Mouse (Mus musculus) midbrain, embryonic 11.5 days (tissue): ENCODE data around the gene Gm45716. TPM values are rescaled to one million over a fixed set of nuclear protein-coding genes. Genes with fewer than 3 reads are reported as not detected.

Source experiments
- ATAC-seq: fragments of 200-750 bp; cut with Nextera tagmentation; 2 replicates; pipeline ENCODE4 v1.8.0; 2017; ENCODE audit warnings: moderate TSS enrichment, moderate library complexity; ENCODE audit not compliant: low FRiP score
- DNase-seq: peaks from one replicate; pipeline ENCODE4 v3.0.0; 2015; ENCODE audit warnings: low spot score; ENCODE audit errors: missing footprints
- H3K27ac ChIP-seq: fragments of 300-500 bp; sonication (generic); 2 replicates; pipeline ENCODE4 v1.5.1; 2014; ENCODE audit warnings: low read depth, low read length
- H3K27me3 ChIP-seq: fragments of 300-500 bp; sonication (generic); 2 replicates; pipeline ENCODE4 v1.6.1; 2014; ENCODE audit warnings: mild to moderate bottlenecking, low read length, moderate library complexity, mixed read lengths; ENCODE audit not compliant: control insufficient read depth, insufficient read depth
- H3K36me3 ChIP-seq: fragments of 300-500 bp; sonication (generic); 2 replicates; pipeline ENCODE4 v1.6.1; 2014; ENCODE audit warnings: mild to moderate bottlenecking, low read length, moderate library complexity, mixed read lengths; ENCODE audit not compliant: control insufficient read depth, insufficient read depth
- H3K4me1 ChIP-seq: fragments of 300-500 bp; sonication (generic); 2 replicates; pipeline ENCODE4 v1.6.1; 2014; ENCODE audit warnings: low read length; ENCODE audit not compliant: control insufficient read depth, insufficient read depth
- H3K4me2 ChIP-seq: fragments of 300-500 bp; sonication (generic); 2 replicates; pipeline ENCODE4 v1.6.1; 2014; ENCODE audit warnings: mild to moderate bottlenecking, moderate library complexity
- H3K4me3 ChIP-seq: fragments of 300-500 bp; sonication (generic); 2 replicates; pipeline ENCODE4 v1.5.1; 2014; ENCODE audit warnings: low read depth, low read length
- H3K9ac ChIP-seq: fragments of 300-500 bp; sonication (generic); 2 replicates; pipeline ENCODE4 v1.6.1; 2014; ENCODE audit warnings: low read length
- H3K9me3 ChIP-seq: fragments of 300-500 bp; sonication (generic); 2 replicates; pipeline ENCODE4 v1.6.1; 2016; ENCODE audit warnings: low read length; ENCODE audit not compliant: control insufficient read depth
- WGBS: fragments of 180-500 bp; shearing (Covaris S2); extraction: QIAGEN DNeasy Blood & Tissue Kit; methylation state at CpG from one replicate; pipeline ENCODE4 v1.1.7; 2014; 5-methylcytosine and 5-hydroxymethylcytosine counted together
- polyA plus RNA-seq: library from polyadenylated mRNA; unstranded; fragments of >200 nt; fragmentation: Nextera tagmentation; extraction: Ambion mirVana; gene quantifications from 2 replicates; pipeline ENCODE4 v1.2.1, GENCODE M21; 2014

Gm45716 gene
- polyA plus RNA-seq, 1 experiment from 2014 or later = 19.3 TPM

GRCm38 (mm10) chr11:90195756-90196520 is 8.5 kb downstream of the Gm45716 start:
- ATAC-seq = no peak
- H3K4me3 ChIP-seq = no peak overlapping the region
- H3K9ac ChIP-seq = no peak overlapping the region
- H3K36me3 ChIP-seq = no peaks in the 10 kb centered on the region
- peaks cover 3% of the 10 kb centered on the region; the same call in 1 of the 2 replicates for H3K4me1 ChIP-seq
- H3K27ac ChIP-seq = no peak overlapping the region
- DNase-seq = peak; percentile 31
- no peaks in the 10 kb centered on the region for H3K9me3 ChIP-seq
- WGBS = 82% methylated on average over 11 of the region's 11 CpGs
- H3K4me2 ChIP-seq = no peak overlapping the region
- H3K27me3 ChIP-seq = no peaks in the 10 kb centered on the region

GRCm38 (mm10) chr11:90196521-90197215 is 9.2 kb downstream of the Gm45716 start:
- Histone ChIP-seq H3K36me3 (no peaks in the 10 kb centered on the region), H3K9ac (no peak overlapping the region), H3K4me3 (no peak overlapping the region), H3K4me2 (no peak overlapping the region), H3K27me3 (no peaks in the 10 kb centered on the region), H3K4me1 (peaks cover 3% of the 10 kb centered on the region; the same call in 1 of the 2 replicates), H3K27ac (no peak overlapping the region), H3K9me3 (no peaks in the 10 kb centered on the region)
- DNase-seq = peak; percentile 64
- no peak for ATAC-seq
- WGBS = 87% methylated on average over 12 of the region's 12 CpGs

- no peaks in the 10 kb centered on the region for H3K27me3 ChIP-seq
- ATAC-seq (0 out of 2 replicates have a peak, but pooled peaks have one; percentile 42), DNase-seq (peak; percentile 84)
- no peak overlapping the region for H3K4me3 ChIP-seq
- H3K4me1 ChIP-seq = peaks cover 3% of the 10 kb centered on the region; the same call in 1 of the 2 replicates
- 51% methylated on average over 5 of the region's 5 CpGs for WGBS
- no peaks in the 10 kb centered on the region for H3K36me3 ChIP-seq
- no peak overlapping the region for H3K27ac ChIP-seq
- H3K4me2 ChIP-seq = no peak overlapping the region
- no peak overlapping the region for H3K9ac ChIP-seq
- no peaks in the 10 kb centered on the region for H3K9me3 ChIP-seq
Measured at GRCm38 (mm10) chr11:90198048-90198447, 10.6 kb downstream of the Gm45716 start.

- Histone ChIP-seq H3K4me1 (peaks cover 3% of the 10 kb centered on the region; the same call in 1 of the 2 replicates), H3K27me3 (no peaks in the 10 kb centered on the region), H3K4me3 (no peak overlapping the region), H3K4me2 (no peak overlapping the region), H3K9ac (no peak overlapping the region), H3K9me3 (no peaks in the 10 kb centered on the region), H3K36me3 (no peaks in the 10 kb centered on the region), H3K27ac (no peak overlapping the region)
- DNase-seq (no peak), ATAC-seq (no peak)
- WGBS = 84% methylated on average over 2 of the region's 2 CpGs
Measured at GRCm38 (mm10) chr11:90200826-90201225, 13.3 kb downstream of the Gm45716 start.

GRCm38 (mm10) chr11:90214246-90214645 is 26.8 kb downstream of the Gm45716 start:
- WGBS = 50% methylated on average over 7 of the region's 7 CpGs
- Histone ChIP-seq H3K9me3 (no peaks in the 10 kb centered on the region), H3K27me3 (no peaks in the 10 kb centered on the region), H3K4me2 (no peak overlapping the region), H3K4me3 (no peak overlapping the region), H3K27ac (no peak overlapping the region), H3K9ac (no peak overlapping the region), H3K4me1 (no peaks in the 10 kb centered on the region), H3K36me3 (no peaks in the 10 kb centered on the region)
- DNase-seq (no peak), ATAC-seq (no peak)

- Histone ChIP-seq H3K27ac (no peak overlapping the region), H3K36me3 (no peaks in the 10 kb centered on the region)
- WGBS = 79% methylated on average over 6 of the region's 6 CpGs
Measured at GRCm38 (mm10) chr11:90220022-90220645, 32.7 kb downstream of the Gm45716 start.

GRCm38 (mm10) chr11:90220750-90221149 is 33.3 kb downstream of the Gm45716 start:
- Histone ChIP-seq H3K9me3 (no peaks in the 10 kb centered on the region), H3K27ac (no peak overlapping the region), H3K4me1 (no peaks in the 10 kb centered on the region), H3K36me3 (no peaks in the 10 kb centered on the region), H3K4me3 (no peak overlapping the region), H3K27me3 (no peaks in the 10 kb centered on the region), H3K4me2 (no peak overlapping the region), H3K9ac (no peak overlapping the region)
- DNase-seq (no peak), ATAC-seq (no peak)
- 45% methylated on average over 2 of the region's 2 CpGs for WGBS

More at GRCm38 (mm10) chr11:90220022-90220645, 32.7 kb downstream of the Gm45716 start:
- H3K4me3 ChIP-seq = no peak overlapping the region
- H3K9me3 ChIP-seq = no peaks in the 10 kb centered on the region
- H3K4me2 ChIP-seq = no peak overlapping the region
- no peaks in the 10 kb centered on the region for H3K27me3 ChIP-seq
- ATAC-seq (no peak), DNase-seq (no peak)
- H3K4me1 ChIP-seq = no peaks in the 10 kb centered on the region
- H3K9ac ChIP-seq = no peak overlapping the region

- no peak for DNase-seq
- H3K4me3 ChIP-seq = no peak overlapping the region
- H3K9me3 ChIP-seq = no peaks in the 10 kb centered on the region
- no peaks in the 10 kb centered on the region for H3K36me3 ChIP-seq
- H3K4me1 ChIP-seq = no peaks in the 10 kb centered on the region; the same call in 1 of the 2 replicates
- 79% methylated on average over 11 of the region's 11 CpGs for WGBS
- ATAC-seq = no peak
- H3K27me3 ChIP-seq = no peaks in the 10 kb centered on the region
- no peak overlapping the region for H3K9ac ChIP-seq
- no peak overlapping the region for H3K27ac ChIP-seq
- H3K4me2 ChIP-seq = no peak overlapping the region
Measured at GRCm38 (mm10) chr11:90224914-90225470, 37.5 kb downstream of the Gm45716 start.
